Mouse (Mus musculus): ENCODE results near the gene Syce3.

GRCm38 (mm10) chr15:89431806-89432205, 21.5 kb upstream of the Syce3 start:
- TF ChIP-seq CTCF (IDR thresholded peaks at IDR 0.05; ENCODE audit: low read depth, low read length): no peak
- no peak for TF ChIP-seq POLR2A (IDR thresholded peaks at IDR 0.05; ENCODE audit: borderline replicate concordance, low read depth, low read length)
